Mouse (Mus musculus) kidney, postnatal 0 days (tissue): ENCODE measurements around the gene Gm9821. TPM values are rescaled to one million over a fixed set of nuclear protein-coding genes. Genes with fewer than 3 reads are reported as not detected.

Experiments used
- ATAC-seq: fragments of 200-750 bp; cut with Nextera tagmentation; replicated peaks from 2 replicates; pipeline ENCODE4 v1.8.0; 2017; ENCODE audit warnings: low read depth, moderate number of reproducible peaks, moderate TSS enrichment, moderate library complexity; ENCODE audit not compliant: low FRiP score
- DNase-seq: peaks from one replicate; pipeline ENCODE4 v3.0.0-alpha.2; 2016; ENCODE audit warnings: low spot score
- H3K27ac ChIP-seq: fragments of 300-500 bp; sonication (generic); 2 replicates; pipeline ENCODE4 v1.5.1; 2014; ENCODE audit warnings: mild to moderate bottlenecking
- H3K27me3 ChIP-seq: fragments of 300-500 bp; sonication (generic); 2 replicates; pipeline ENCODE4 v1.6.1; 2014; ENCODE audit warnings: low read length, mixed read lengths; ENCODE audit not compliant: insufficient read depth
- H3K36me3 ChIP-seq: fragments of 300-500 bp; sonication (generic); 2 replicates; pipeline ENCODE4 v1.6.1; 2014; ENCODE audit warnings: low read length, mixed read lengths; ENCODE audit not compliant: insufficient read depth
- H3K4me1 ChIP-seq: fragments of 300-500 bp; sonication (generic); replicated peaks from 2 replicates; pipeline ENCODE4 v1.6.1; 2014; ENCODE audit warnings: antibody characterized with exemption, low read length, mixed read lengths; ENCODE audit not compliant: insufficient read depth
- H3K4me2 ChIP-seq: fragments of 300-500 bp; sonication (generic); 2 replicates; pipeline ENCODE4 v1.6.1; 2014; ENCODE audit warnings: mild to moderate bottlenecking, low read length, moderate library complexity, mixed read lengths
- H3K4me3 ChIP-seq: fragments of 300-500 bp; sonication (generic); replicated peaks from 2 replicates; pipeline ENCODE4 v1.5.1; 2014; ENCODE audit warnings: low read depth, low read length
- H3K9ac ChIP-seq: fragments of 300-500 bp; sonication (generic); 2 replicates; pipeline ENCODE4 v1.6.1; 2014; ENCODE audit warnings: low read depth, low read length
- H3K9me3 ChIP-seq: fragments of 300-500 bp; sonication (generic); replicated peaks from 2 replicates; pipeline ENCODE4 v1.6.1; 2016; ENCODE audit warnings: low read length, inconsistent platforms, mixed read lengths
- CTCF ChIP-seq: IDR thresholded peaks from 2 replicates; pipeline ENCODE4 v1.5.1; 2016; ENCODE audit warnings: antibody characterized with exemption, low read depth, mild to moderate bottlenecking, moderate library complexity
- WGBS: fragments of 180-500 bp; shearing (Covaris S2); extraction: QIAGEN DNeasy Blood & Tissue Kit; methylation state at CpG from one replicate; pipeline ENCODE4 v1.1.7; 2014; 5-methylcytosine and 5-hydroxymethylcytosine counted together
- polyA plus RNA-seq: library from polyadenylated mRNA; unstranded; fragments of >200 nt; fragmentation: Nextera tagmentation; extraction: Ambion mirVana; gene quantifications from 2 replicates; pipeline ENCODE4 v1.2.1, GENCODE M21; 2015

The Gm9821 gene
- polyA plus RNA-seq, 1 experiment from 2014 or later: 0.12 TPM

DNA sequence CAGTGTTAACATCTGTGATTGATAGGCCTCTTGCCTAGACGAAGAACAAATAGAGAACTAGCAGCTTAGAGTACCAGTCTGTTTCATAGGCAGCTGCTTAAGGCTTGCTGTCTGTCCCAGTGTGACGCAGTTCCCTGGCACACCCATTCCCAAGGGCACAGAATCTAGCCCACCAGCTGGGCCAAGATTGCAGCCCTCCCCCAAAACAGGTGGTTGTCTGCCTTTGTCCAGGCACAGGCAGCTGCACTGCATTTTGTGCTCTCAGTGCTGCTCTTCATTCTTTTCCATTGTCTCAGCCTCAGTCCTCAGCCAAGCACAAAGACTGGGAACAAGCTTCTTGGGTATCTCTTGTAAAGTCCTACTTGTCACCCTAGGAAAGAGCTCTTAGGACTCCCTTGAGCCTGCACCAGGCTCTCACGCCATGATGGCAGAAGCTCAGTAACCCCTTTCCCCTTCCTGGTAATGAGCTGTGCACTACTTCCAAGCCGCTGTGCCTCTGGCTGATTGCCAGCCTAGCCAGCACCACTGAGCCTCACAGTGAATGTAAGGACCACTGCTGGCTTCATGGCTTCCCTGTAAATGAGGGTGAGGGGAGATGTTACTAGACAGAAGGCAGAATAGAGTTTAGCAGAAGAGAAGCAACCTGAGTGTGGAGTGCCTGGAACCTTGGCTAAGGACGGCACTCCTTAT is 40.7 kb upstream of the Gm9821 start:
- no peaks in the 10 kb centered on the region for H3K27me3 ChIP-seq
- no peak for ATAC-seq
- no peak overlapping the region for H3K27ac ChIP-seq
- no peak overlapping the region for H3K9ac ChIP-seq
- DNase-seq: no peak
- no peak overlapping the region for H3K4me2 ChIP-seq
- TF ChIP-seq CTCF: no peak
- H3K9me3 ChIP-seq: no peaks in the 10 kb centered on the region
- WGBS: 79% methylated on average over 5 of the region's 5 CpGs
- H3K36me3 ChIP-seq: peaks cover 28% of the 10 kb centered on the region
- H3K4me3 ChIP-seq: no peak overlapping the region
- no peaks in the 10 kb centered on the region for H3K4me1 ChIP-seq

DNA sequence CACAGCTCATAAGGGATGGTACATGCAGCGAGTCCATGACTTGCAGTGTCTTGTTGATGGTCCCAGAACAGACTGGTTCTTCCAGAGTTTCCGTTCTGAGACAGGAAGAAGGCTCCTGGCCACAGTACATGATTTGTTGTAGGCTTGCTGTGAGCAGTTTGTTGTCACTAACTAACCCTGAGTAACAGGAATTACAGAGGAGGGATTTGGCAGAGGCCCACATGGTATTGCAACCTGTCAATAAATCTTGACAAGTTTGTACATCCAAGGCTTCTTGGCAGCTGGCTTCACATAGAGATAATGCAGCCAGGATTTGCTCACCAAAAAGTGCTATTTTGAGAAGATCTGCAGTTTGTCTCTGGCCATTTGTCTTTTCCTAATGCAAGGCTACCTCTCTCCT is 39.4 kb upstream of the Gm9821 start:
- H3K27ac ChIP-seq: no peak overlapping the region
- ATAC-seq (no peak), DNase-seq (no peak)
- no peak overlapping the region for H3K4me2 ChIP-seq
- no peak overlapping the region for H3K4me3 ChIP-seq
- H3K9me3 ChIP-seq: no peaks in the 10 kb centered on the region
- H3K4me1 ChIP-seq: no peaks in the 10 kb centered on the region
- no peak for TF ChIP-seq CTCF
- peaks cover 28% of the 10 kb centered on the region; the same call in 1 of the 2 replicates for H3K36me3 ChIP-seq
- no peaks in the 10 kb centered on the region for H3K27me3 ChIP-seq
- WGBS: 93% methylated on average over 2 of the region's 2 CpGs
- no peak overlapping the region for H3K9ac ChIP-seq

DNA sequence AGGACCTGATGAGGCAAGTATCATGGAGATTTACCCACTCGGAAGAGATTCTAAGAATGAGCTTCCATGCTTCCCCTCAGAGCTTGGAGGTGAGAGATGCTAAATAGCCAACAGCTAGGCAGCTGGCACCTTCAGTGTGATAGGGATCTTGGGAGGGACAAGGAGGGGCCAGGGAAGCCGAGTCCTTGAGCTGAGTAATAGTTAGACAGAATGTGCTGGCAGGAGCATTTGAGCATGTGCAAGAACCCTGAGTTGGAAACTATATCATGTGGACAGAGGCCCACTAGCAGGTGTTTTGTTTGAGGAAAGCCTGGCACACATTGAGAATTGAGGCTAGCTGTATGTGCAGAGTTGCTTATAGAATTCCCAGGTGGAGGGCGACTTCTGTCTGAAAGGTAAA is 32.9 kb upstream of the Gm9821 start:
- TF ChIP-seq CTCF: no peak
- Histone ChIP-seq H3K4me3 (no peak overlapping the region), H3K4me1 (no peaks in the 10 kb centered on the region), H3K9ac (no peak overlapping the region), H3K4me2 (no peak overlapping the region), H3K9me3 (no peaks in the 10 kb centered on the region), H3K27ac (no peak overlapping the region), H3K36me3 (peaks cover 63% of the 10 kb centered on the region), H3K27me3 (no peaks in the 10 kb centered on the region)
- ATAC-seq: no peak
- 70% methylated on average over 3 of the region's 3 CpGs for WGBS
- no peak for DNase-seq

DNA sequence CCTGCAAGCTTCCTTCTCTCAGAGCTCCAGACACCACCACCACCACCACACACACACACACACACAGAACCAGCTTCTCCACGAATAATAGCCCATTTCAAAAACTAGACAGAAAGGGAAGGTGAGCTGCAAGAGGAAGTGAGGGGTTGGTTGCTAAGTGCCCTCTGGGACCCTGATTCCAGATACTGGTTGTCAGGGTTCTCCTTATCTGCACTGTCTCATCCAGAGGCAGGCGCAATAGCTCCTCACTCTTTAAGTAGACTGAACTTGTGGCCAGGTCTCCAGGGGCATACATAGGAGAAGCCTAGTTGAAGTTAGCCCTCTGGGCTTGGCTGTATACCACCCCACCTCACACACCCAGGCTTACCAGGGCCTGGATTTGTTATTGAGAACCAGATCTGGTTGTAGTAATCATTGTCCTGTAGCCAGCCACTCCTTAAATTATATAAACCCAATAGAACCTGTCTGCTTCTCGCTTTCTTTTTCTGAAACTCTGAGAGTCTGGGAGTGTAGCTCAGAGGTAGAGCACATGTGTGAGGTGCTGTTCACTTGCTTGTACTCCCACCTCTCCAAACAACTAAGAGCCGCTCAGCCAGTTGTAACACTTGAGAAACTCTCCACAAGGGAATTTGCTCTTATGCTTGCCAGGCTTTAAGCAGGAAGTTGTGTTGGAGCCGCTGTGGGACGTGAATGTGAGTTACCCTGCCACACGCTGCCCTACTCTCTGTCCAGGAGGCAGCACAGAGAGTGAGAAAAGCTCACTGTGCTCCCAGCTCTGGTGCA is 32.0 kb upstream of the Gm9821 start:
- ATAC-seq (no peak), DNase-seq (no peak)
- TF ChIP-seq CTCF: no peak
- no peak overlapping the region for H3K9ac ChIP-seq
- WGBS: 84% methylated on average over 7 of the region's 7 CpGs
- H3K27me3 ChIP-seq: no peaks in the 10 kb centered on the region
- no peaks in the 10 kb centered on the region for H3K4me1 ChIP-seq
- H3K4me3 ChIP-seq: no peak overlapping the region
- peaks cover 69% of the 10 kb centered on the region for H3K36me3 ChIP-seq
- H3K27ac ChIP-seq: no peak overlapping the region
- no peaks in the 10 kb centered on the region for H3K9me3 ChIP-seq
- H3K4me2 ChIP-seq: no peak overlapping the region

DNA sequence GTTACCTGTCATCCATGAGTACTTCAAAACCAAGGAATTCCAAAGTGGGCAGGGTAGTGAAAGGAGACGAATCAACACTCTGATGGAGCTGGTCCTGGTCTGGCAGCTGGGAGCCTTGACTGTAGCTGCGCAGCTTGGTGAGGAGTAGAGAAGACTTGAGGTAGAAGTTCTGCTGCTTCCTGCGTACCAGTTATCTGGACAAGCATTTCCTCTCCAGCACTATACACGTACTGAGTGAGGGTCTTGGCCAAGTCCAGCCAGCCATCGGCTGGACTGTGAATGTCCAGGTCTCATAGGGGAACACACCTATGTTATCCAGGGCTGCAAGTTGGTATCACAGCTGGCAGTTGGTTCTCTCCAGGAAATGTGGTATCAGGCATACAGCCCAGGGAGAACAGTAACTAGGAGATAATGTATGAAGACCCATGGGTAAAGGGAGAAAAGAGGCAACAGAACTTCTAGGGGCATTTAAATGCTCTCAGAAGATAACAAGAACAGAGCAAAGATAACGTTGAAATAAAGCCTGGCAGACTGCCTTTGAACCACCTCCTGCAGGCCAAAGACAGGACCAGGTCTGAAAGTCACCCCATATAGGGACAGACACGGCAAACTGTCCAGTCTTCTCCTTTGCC is 29.0 kb upstream of the Gm9821 start:
- no peak for DNase-seq
- no peak for TF ChIP-seq CTCF
- peaks cover 46% of the 10 kb centered on the region for H3K36me3 ChIP-seq

DNA sequence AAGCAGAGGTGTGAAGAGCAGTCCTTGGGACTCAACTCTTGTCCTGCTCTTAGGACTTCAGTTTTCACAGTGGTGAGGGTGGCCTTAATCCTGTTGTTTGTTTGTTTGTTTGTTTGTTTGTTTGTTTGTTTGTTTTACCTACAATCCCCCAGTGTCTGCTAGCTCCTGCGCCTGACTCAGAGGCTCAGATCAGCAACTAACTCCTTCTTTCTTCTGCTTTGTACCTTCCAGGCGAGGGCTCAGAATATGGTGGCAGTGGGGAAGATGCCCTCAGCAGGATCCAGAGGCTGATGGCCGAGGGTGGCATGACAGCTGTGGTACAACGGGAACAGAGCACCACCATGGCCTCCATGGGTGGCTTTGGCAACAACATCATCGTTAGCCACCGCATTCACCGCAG is 28.4 kb upstream of the Gm9821 start:
- WGBS: 94% methylated on average over 7 of the region's 7 CpGs

More for the DNA sequence above, 29.0 kb upstream of the Gm9821 start:
- Histone ChIP-seq H3K27ac (no peak overlapping the region), H3K27me3 (no peaks in the 10 kb centered on the region), H3K9me3 (no peaks in the 10 kb centered on the region), H3K4me1 (no peaks in the 10 kb centered on the region), H3K4me2 (no peak overlapping the region), H3K9ac (no peak overlapping the region), H3K4me3 (no peak overlapping the region)
- ATAC-seq: no peak
- WGBS: 90% methylated on average over 7 of the region's 7 CpGs

More for the DNA sequence above, 28.4 kb upstream of the Gm9821 start:
- Histone ChIP-seq H3K9ac (no peak overlapping the region), H3K4me3 (no peak overlapping the region), H3K4me2 (no peak overlapping the region), H3K36me3 (peaks cover 41% of the 10 kb centered on the region), H3K9me3 (no peaks in the 10 kb centered on the region), H3K27ac (no peak overlapping the region), H3K27me3 (peaks cover 1% of the 10 kb centered on the region; the same call in 1 of the 2 replicates), H3K4me1 (peaks cover 5% of the 10 kb centered on the region; the same call in 1 of the 2 replicates)
- no peak for DNase-seq
- no peak for TF ChIP-seq CTCF
- no peak for ATAC-seq
